ENCODE assay signal across 16 mouse cellular contexts in the genomic region with DNA sequence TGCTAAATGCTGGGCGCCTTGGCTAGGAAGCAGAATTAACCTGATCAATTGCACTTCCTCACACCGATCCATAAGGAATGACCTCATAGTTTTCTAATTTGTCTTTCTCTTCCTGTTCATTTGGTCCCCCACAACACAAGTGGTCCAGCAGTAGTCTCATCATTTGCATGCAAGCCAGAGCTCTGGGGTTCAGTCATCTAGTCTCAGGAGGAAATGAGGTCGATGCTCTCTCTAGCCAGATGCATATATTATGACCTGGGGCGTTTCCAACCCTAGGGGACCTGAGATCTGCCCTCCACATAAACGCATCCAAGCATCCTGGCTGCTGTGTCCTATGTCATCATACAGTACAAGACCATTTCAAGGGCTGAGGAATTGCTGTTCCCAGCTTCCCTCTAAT.
"Had no signal": no experiment of that assay in that cellular context is flagged by ENCODE, and none has a peak within 500 bp of the region (broad histone marks: within the 10 kb centered on the region; RNA-seq: fewer than 3 reads in every experiment).

No protein-coding gene starts in this region.

- H3K4me2 ChIP-seq: neural tube, embryonic 13.5 days; neural tube, embryonic 15.5 days; stomach, embryonic 15.5 days had no signal

- H3K4me1 ChIP-seq: neural tube, embryonic 13.5 days; neural tube, embryonic 15.5 days; stomach, embryonic 15.5 days had no signal

- H3K9ac ChIP-seq: neural tube, embryonic 13.5 days; neural tube, embryonic 15.5 days; stomach, embryonic 15.5 days had no signal

- H3K9me3 ChIP-seq: neural tube, embryonic 13.5 days; neural tube, embryonic 15.5 days; stomach, embryonic 15.5 days had no signal

- H3K4me3 ChIP-seq: neural tube, embryonic 13.5 days; neural tube, embryonic 15.5 days; stomach, embryonic 15.5 days had no signal

- DNase-seq: retina, postnatal 1 day; right cerebral cortex, adult 18-20 months; right cerebral cortex, postnatal 14 days; right cerebral cortex, postnatal 25 days; right cerebral cortex, postnatal 4 days; spleen, adult 18-20 months; thymus, adult 18-20 months; thymus, adult 2 months; thymus, postnatal 14 days; thymus, postnatal 25 days; thymus, postnatal 36 days; thymus, postnatal 4 days had no signal

- H3K27me3 ChIP-seq: neural tube, embryonic 13.5 days; neural tube, embryonic 15.5 days; stomach, embryonic 15.5 days had no signal

- H3K36me3 ChIP-seq: neural tube, embryonic 13.5 days; neural tube, embryonic 15.5 days; stomach, embryonic 15.5 days had no signal

- H3K27ac ChIP-seq: neural tube, embryonic 13.5 days; neural tube, embryonic 15.5 days; stomach, embryonic 15.5 days; stomach, postnatal 0 days had no signal
